Mouse (Mus musculus): ENCODE data around the gene Nek3.

DNA sequence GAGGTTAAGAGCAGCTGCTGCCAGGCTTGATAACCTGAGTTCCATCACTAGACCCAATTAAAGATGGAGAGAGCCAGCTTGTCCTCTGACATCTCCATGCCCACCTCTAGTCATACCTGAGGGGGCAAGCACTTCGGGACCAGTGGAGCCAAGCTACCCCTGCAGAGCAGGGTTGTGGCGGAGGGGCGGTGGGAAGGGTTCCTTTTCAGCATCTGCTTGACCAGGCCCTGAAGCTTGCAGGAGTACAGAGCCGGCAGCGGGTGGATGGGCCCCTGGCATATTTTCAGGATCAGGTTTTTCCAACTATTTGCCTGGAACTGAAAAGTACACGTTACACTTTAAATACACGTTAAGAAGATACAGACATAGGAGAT is 17.9 kb downstream of the Nek3 start:
- TF ChIP-seq CTCF (IDR thresholded peaks at IDR 0.05; ENCODE audit: low read depth, low read length), result no peak
- no peak for TF ChIP-seq POLR2A (IDR thresholded peaks at IDR 0.05; ENCODE audit: insufficient read depth, low read length)

Measured in ES-Bruce4 (cell line).